Mouse (Mus musculus) heart, postnatal 10 days (tissue): ENCODE data around the gene 4930562C15Rik. TPM values are rescaled to one million over a fixed set of nuclear protein-coding genes. Genes with fewer than 3 reads are reported as not detected.

Experiments used
- DNase-seq, 2 experiments: peaks; one replicate each; pipeline ENCODE4 v3.0.0; 2021
- intact Hi-C: fragments of 180-260 bp; cut with DNase I; formaldehyde crosslinking; loops from one replicate; pipeline ENCODE4 v1.15.1; 2025
- total RNA-seq, 2 experiments: library from RNA; stranded (reverse); gene quantifications; 2 replicates each; pipeline ENCODE4 v1.2.3; 2021

4930562C15Rik gene
- total RNA-seq, 2 experiments from 2014 or later, result not detected

DNA sequence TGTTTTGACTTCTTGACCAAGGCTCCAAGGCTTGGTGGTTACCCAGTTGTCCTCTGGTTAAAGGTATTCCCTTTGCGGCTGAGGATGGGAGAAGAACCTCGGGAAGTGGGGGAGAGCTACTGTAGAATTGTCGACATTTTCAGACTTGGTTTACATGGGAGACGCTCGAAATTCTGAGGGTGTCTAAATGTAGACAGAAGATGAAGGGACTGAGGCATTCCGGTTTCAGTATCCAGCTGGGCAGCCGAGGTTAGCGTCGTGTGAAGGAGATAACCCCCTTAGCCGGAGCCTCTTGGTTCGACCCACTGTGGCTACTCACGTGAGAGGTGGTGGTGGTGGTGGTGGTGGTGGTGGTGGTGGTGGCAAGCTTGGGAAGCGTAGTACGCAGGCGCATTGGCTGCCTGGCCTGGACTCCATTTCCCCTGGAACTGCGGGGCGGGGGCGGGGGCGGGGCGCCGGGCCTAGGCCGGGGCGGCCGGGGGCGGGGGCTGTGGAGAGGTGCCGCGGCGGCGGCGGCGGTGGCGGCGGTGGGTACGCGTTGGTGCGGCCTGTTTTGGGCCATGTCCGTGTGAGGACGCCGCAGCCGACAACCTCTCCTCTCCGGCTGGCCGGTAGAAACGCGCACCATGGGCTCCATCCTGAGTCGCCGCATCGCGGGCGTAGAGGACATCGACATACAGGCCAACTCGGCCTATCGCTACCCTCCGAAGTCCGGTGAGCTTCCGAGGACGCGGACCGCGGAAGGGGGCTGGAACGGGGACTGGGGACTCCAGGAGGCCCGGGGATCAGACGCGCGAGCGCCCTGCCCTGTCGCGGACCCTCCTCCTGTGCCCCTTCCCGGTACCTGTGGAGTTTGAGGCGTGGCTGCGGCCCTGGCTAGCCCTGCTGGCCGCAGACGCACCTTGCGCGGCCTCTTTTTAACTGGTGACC, 50.8 kb downstream of the 4930562C15Rik start, which contains the start of gene Mgrn1:
Gene Mgrn1 (plus strand): TSS at position 490 of the 930 bp plus-strand sequence.
- peak; percentile 88 to 90 for DNase-seq
- intact Hi-C loops, result no loop called here

DNA sequence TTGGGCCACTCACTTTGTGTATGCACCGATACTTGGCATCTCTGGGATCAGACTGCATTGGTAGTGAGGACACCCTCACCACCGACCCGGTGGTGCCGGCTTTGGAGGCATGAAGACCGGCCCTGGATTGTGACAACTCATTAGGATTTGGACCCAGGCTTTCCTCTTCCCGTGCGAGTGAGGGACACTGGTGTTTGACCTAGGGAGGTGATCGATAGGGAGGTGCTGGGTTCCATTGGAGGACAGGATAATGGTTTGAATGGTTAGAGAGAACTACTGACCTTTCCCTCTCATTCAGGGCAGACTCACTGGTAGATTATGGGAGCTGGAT, 51.4 kb downstream of the 4930562C15Rik start:
- DNase-seq, result no peak
- intact Hi-C loops, result no loop called here

- peak; percentile 53 to 64 for DNase-seq
- intact Hi-C loops, result no loop called here
These were observed 55.0 kb downstream of the 4930562C15Rik start for GRCm38 (mm10) chr16:4890201-4890709.

GRCm38 (mm10) chr16:4892171-4892570, 57.0 kb downstream of the 4930562C15Rik start:
- DNase-seq, result no peak
- intact Hi-C loops, result no loop called here

- intact Hi-C loops, result no loop called here
- DNase-seq, result no peak
These were observed 59.1 kb downstream of the 4930562C15Rik start for GRCm38 (mm10) chr16:4894201-4894908.

DNA sequence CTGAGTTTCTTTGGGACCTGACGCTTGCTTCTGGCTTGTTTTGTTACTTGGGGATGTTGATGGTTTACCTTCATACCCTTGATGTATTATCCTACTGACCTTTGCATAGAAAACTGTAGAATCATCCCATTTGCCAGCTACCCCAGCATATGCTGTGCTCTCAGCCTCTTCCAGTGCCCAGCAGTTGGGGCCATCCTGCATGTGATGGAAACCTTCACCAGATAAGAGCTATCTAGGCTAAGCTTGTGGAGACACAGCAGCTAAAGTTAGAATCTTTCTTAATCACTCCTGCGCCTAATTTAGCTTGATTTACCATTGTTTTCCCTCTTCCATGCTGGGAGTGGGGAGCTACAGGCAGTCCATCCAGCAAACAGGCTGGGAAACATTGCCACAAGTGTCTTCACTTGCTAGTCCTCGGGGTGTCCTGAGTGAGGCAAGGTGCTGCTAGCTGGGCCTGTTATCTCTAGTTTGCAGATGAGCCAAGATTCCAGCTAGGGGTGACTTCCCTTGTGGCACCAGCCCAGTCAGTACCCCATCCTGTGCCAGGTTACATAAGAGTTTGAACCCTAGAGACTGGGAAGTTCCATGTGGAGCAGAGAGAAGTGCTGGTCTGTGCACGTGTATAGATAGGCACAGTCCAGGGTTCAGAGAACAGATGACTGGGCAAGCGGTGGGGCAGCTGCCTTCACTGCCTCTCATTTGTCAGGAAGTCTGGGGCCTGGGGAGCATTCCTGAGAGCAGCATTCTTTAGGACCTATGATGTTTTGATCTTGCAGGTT, 61.2 kb downstream of the 4930562C15Rik start:
- DNase-seq, result peak; percentile 70 to 82
- intact Hi-C loops, result no loop called here

- intact Hi-C loops, result no loop called here
These were observed 62.0 kb downstream of the 4930562C15Rik start for GRCm38 (mm10) chr16:4897146-4897730.

DNA sequence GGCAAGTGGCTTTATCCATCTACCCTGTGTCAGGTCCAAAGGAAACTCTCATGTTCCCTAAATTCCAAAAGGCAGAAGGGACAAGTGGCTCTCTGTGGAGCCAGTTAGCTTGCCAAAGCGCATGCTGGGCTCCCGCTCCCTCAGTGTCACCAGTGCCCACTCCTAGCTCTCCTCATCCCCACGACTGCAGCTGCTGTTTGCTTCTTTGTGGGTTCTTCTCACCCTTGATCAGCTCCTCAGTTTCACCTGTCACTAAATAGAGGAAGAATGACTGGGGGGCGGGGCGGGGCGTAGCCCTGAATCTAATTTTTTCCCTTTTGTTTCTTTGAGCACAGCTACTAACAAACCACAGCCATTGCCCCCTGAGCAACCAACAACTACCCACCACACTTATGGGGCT, 63.7 kb downstream of the 4930562C15Rik start:
- intact Hi-C loops, result no loop called here

More at GRCm38 (mm10) chr16:4897146-4897730, 62.0 kb downstream of the 4930562C15Rik start:
- DNase-seq, result no peak

GRCm38 (mm10) chr16:4899711-4900110, 64.5 kb downstream of the 4930562C15Rik start:
- DNase-seq, result no peak
- intact Hi-C loops, result no loop called here

More for the DNA sequence above, 63.7 kb downstream of the 4930562C15Rik start:
- no peak for DNase-seq

- intact Hi-C loops, result no loop called here
- no peak for DNase-seq
These were observed 66.0 kb downstream of the 4930562C15Rik start for GRCm38 (mm10) chr16:4901167-4901566.

- intact Hi-C loops, result no loop called here
- DNase-seq, result no peak
These were observed 67.2 kb downstream of the 4930562C15Rik start for GRCm38 (mm10) chr16:4902390-4902789.

GRCm38 (mm10) chr16:4903491-4904102, 68.4 kb downstream of the 4930562C15Rik start:
- intact Hi-C loops, result no loop called here
- DNase-seq, result no peak

DNA sequence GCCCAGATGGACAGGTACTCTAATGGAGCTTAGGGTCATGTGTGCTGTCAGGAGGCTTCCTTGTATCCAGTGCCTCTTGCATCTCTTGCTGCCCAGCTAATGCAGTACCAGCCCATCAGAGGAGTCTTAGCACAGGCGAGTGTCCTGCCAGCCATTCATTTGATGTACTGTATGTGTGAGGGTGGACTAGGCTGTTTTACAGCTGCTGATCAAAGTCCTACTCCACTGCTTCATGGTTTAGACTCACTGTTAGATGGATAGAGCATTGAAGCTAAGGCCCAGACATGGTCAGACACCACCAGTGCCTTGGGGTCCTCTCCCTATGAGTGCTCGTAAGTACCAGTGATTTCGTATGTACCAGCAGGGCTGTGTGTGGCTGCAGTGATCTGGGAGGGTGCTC, 69.7 kb downstream of the 4930562C15Rik start:
- intact Hi-C loops, result no loop called here
- DNase-seq, result no peak

DNA sequence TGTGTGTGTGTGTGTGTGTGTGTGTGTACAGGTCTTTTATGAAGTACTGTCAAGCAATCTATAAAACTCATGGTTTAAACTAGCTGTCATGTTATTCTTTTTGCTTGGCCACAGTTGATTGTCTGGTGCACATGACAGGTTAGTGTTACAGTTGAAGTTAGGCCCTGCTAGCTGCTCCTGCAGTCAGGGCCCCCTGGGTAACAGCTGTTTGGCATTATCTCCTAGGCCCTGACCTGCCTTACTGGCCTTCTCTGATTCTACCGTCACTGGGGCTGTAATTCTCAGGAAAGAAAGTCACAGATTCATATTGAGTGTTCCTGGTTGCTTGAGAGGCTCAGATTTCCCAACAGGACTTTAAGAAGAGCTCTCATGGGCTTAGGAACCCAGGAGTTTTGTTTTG, 70.4 kb downstream of the 4930562C15Rik start:
- DNase-seq, result no peak
- intact Hi-C loops, result no loop called here

DNA sequence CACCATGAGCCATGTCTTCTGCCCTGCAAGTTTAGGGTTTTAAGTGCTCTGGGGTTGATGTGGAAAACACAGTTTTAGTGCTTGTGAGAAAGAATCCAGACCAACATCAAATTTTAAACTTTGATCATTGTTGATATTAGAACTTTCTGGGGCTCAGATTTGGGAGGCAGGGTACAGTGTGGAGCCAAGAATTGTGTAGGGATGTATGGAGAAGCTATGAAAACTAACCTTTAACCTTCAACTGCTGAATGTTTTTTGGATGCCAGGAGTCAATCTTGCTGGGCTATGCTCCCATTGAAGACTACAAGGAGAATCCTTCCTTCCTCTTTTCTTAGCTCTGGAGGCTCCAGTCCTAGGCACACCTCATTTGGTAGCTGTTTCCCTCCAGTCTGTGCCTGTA, 71.3 kb downstream of the 4930562C15Rik start:
- intact Hi-C loops, result no loop called here
- no peak for DNase-seq

- DNase-seq, result no peak
- intact Hi-C loops, result no loop called here
These were observed 72.2 kb downstream of the 4930562C15Rik start for GRCm38 (mm10) chr16:4907386-4907785.

- DNase-seq, result no peak
- intact Hi-C loops, result no loop called here
These were observed 72.8 kb downstream of the 4930562C15Rik start for GRCm38 (mm10) chr16:4907972-4908371.

DNA sequence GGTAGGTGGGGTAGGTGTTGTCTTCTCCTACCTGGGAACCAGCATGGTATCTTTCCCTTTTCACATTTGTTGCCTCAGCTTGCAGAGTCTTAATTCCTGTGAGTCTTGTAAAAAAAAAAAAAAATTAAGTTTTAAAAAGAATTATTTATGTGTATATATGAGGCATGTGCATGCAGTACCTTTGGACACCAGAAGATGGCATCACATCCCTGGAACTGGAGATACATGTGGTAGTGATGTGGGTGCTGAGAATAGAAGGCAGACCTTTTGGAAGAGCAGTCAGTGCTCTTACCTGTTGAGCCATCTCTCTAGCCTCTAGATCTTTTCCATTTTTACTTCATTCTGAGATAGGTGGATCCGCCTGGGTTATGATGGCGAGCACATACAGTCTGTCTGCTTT, 74.5 kb downstream of the 4930562C15Rik start:
- no peak for DNase-seq
- intact Hi-C loops, result loop anchor here (5.0 kb wide), 1 partner anchor 117 kb away; the partner anchor contains the start of gene Cdip1

DNA sequence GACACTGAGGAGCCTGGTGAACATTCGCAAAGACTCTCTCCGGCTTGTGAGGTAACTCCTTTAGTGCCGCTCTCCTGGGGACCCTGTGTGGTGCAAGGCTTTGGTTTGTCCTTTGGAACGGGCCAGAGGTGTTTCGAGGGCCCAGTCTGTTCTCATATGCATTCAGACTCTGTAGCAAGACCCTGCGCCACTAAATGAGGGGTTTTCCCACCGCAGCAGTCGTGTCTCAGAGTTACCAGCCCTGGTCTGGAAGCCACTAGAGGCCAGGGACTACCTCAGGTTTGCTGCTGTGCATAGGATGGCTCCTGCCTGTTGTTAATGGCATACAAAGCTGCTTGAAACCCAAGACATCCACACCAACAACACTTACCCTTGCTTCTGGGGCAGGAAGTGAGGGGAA, 75.5 kb downstream of the 4930562C15Rik start:
- no peak for DNase-seq
- intact Hi-C loops, result loop anchor here (5.0 kb wide), 1 partner anchor 118 kb away; the partner anchor contains the start of gene Cdip1
